Mouse (Mus musculus): ENCODE data around the gene Cdh18.
A peak's percentile ranks its signal among the peaks of the same experiment; 100 is the strongest.

The Cdh18 gene

GRCm38 (mm10) chr15:22548711-22549271, at the start of gene Cdh18:
Cdh18 (plus strand) TSS chr15:22549022.
- no peak for DNase-seq (ENCODE audit: low read depth, low spot score)

- no peak for DNase-seq (ENCODE audit: low read depth, low spot score)
Measured at GRCm38 (mm10) chr15:22511271-22511670, 37.6 kb upstream of the Cdh18 start.

- DNase-seq (ENCODE audit: low read depth, low spot score) = no peak
Measured at GRCm38 (mm10) chr15:22535828-22536227, 13.0 kb upstream of the Cdh18 start.

- peak; percentile 5 for DNase-seq (ENCODE audit: low read depth, low spot score)
Measured at GRCm38 (mm10) chr15:22577974-22578616, 29.3 kb downstream of the Cdh18 start.

- no peak for DNase-seq (ENCODE audit: low read depth, low spot score)
Measured at GRCm38 (mm10) chr15:22578617-22578990, 29.8 kb downstream of the Cdh18 start.

- DNase-seq (ENCODE audit: low read depth, low spot score) = no peak
Measured at GRCm38 (mm10) chr15:22584667-22585066, 35.8 kb downstream of the Cdh18 start.

GRCm38 (mm10) chr15:22716376-22716775, 167.6 kb downstream of the Cdh18 start:
- DNase-seq (ENCODE audit: low read depth, low spot score) = no peak

GRCm38 (mm10) chr15:22717681-22718080, 168.9 kb downstream of the Cdh18 start:
- DNase-seq (ENCODE audit: low read depth, low spot score) = no peak

GRCm38 (mm10) chr15:22726574-22726973, 177.8 kb downstream of the Cdh18 start:
- no peak for DNase-seq (ENCODE audit: low read depth, low spot score)

GRCm38 (mm10) chr15:22733039-22733438, 184.2 kb downstream of the Cdh18 start:
- DNase-seq (ENCODE audit: low read depth, low spot score) = no peak

GRCm38 (mm10) chr15:22736165-22736564, 187.3 kb downstream of the Cdh18 start:
- DNase-seq (ENCODE audit: low read depth, low spot score) = no peak

- DNase-seq (ENCODE audit: low read depth, low spot score) = peak; percentile 97
Measured at GRCm38 (mm10) chr15:22761257-22761656, 212.4 kb downstream of the Cdh18 start.

- DNase-seq (ENCODE audit: low read depth, low spot score) = peak; percentile 88
Measured at GRCm38 (mm10) chr15:22766591-22766990, 217.8 kb downstream of the Cdh18 start.

- DNase-seq (ENCODE audit: low read depth, low spot score) = peak; percentile 57
Measured at GRCm38 (mm10) chr15:22776346-22776745, 227.5 kb downstream of the Cdh18 start.

GRCm38 (mm10) chr15:22789696-22790095, 240.9 kb downstream of the Cdh18 start:
- no peak for DNase-seq (ENCODE audit: low read depth, low spot score)

GRCm38 (mm10) chr15:22791791-22792190, 243.0 kb downstream of the Cdh18 start:
- no peak for DNase-seq (ENCODE audit: low read depth, low spot score)

GRCm38 (mm10) chr15:22833127-22833526, 284.3 kb downstream of the Cdh18 start:
- DNase-seq (ENCODE audit: low read depth, low spot score) = no peak

GRCm38 (mm10) chr15:22837173-22837572, 288.4 kb downstream of the Cdh18 start:
- no peak for DNase-seq (ENCODE audit: low read depth, low spot score)

- no peak for DNase-seq (ENCODE audit: low read depth, low spot score)
Measured at GRCm38 (mm10) chr15:22857704-22858103, 308.9 kb downstream of the Cdh18 start.

GRCm38 (mm10) chr15:22870679-22871078, 321.9 kb downstream of the Cdh18 start:
- DNase-seq (ENCODE audit: low read depth, low spot score) = no peak

GRCm38 (mm10) chr15:22897724-22898123, 348.9 kb downstream of the Cdh18 start:
- no peak for DNase-seq (ENCODE audit: low read depth, low spot score)

- DNase-seq (ENCODE audit: low read depth, low spot score) = no peak
Measured at GRCm38 (mm10) chr15:22898208-22898607, 349.4 kb downstream of the Cdh18 start.

- DNase-seq (ENCODE audit: low read depth, low spot score) = no peak
Measured at GRCm38 (mm10) chr15:22914444-22914843, 365.6 kb downstream of the Cdh18 start.

- DNase-seq (ENCODE audit: low read depth, low spot score) = no peak
Measured at GRCm38 (mm10) chr15:22934293-22934692, 385.5 kb downstream of the Cdh18 start.

All from R1 (cell line).